Mouse (Mus musculus): ENCODE measurements at regions not wholly inside any gene's neighbourhood (a gene's known extent, or its start where the extent isn't known, plus 50 kb on each side); places are given as distances from the start of the nearest gene placed in this dataset.
A peak's percentile ranks its signal among the peaks of the same experiment; 100 is the strongest.

GRCm38 (mm10) chr11:112620916-112621315, 161.1 kb upstream of the Sox9 start:
- DNase-seq = peak in 1 of 2 experiments; percentile 7

DNA sequence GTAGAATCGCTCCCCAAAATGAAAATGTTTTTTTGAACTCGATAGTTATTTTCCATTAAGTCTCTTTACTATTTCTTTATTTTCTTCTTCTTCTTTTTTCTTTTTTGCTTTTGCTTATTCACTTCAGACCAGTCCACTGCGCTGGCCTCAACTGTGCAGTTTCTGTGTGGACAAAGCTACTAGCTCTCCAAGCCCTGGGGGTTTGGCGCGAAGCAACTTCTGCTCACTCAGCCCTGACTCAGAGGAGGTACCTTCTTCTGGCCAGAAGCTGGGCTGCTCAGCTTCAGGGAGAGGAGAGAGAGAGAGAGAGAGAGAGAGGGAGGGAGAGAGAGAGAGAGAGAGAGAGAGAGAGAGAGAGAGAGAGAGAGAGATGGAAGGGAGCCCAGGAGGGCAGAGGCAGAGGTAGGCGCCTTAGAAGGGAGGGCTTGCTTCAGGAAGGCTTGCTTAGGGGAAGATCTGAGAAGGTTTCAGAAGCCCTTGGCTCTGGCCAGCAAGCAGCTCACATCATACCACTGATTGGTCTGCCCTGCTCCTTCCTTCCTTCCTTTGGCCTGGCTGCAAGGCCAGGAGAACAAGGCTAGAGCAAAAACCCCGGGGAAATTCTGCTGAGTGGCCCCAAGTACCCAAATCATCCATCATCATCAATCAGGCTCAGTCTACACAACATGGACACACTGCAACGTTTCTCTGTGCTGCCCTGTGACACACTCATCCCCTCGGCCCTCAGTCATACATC, 160.5 kb upstream of the Sox9 start:
- DNase-seq = no peak

DNA sequence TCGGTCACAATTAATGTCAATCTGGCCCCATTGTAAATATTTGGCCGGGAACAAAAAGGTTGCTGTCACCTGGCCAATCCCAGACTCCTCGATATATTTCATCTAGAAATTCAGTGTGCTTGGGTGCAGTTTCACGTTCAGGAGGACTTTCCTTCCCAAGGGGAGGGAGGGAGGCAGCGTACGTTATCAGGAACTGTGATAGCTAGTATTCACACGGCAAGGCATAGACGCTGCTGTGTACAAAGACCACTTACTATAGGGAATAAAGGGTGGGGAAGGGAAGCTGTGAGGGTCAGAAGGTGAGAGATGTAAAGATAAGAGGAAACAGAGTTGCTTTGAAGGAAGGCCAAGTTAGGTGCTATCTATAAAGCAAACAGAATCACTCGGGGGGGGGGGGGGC, 132.7 kb upstream of the Sox9 start:
- DNase-seq = no peak

DNA sequence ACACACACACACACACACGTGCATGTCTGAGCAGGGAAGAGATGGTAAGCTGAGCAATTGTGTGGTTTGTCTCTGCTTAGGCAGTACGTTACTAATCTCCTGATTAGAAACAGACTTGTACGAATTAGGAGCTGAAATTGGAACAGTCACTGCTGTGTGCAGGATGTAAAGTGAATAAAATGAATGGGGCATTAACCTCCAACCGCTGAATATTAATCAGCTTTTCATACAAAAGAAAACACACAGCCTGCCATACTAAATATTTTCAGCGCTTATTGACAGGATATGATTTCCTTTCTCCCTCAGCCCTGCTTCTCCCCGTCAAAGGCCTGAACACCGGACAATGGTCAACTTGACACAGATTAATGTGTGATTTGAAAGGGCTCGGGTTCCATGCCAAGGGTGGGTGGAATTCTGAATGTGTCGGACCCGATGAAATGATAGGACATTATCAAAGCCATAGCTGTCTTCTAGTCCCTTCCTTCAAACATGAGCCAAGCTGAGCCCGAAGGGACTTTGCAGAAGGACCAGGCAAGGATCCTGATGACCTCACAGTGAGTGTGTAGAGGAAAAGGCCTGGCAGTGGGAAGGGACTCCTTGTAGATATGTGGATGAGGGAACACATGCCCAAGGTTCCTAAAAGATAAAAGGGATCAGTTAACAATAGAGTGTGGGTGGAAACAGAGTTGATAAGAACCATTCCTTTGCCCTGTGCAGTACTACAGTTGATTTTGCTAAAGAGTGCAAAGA, 124.4 kb upstream of the Sox9 start:
- DNase-seq = no peak

GRCm38 (mm10) chr11:112659911-112660310, 122.1 kb upstream of the Sox9 start:
- no peak for DNase-seq

GRCm38 (mm10) chr11:112661426-112661825, 120.6 kb upstream of the Sox9 start:
- DNase-seq = no peak

- no peak for DNase-seq
Observed at GRCm38 (mm10) chr11:112667311-112667710, 114.7 kb upstream of the Sox9 start.

- DNase-seq = no peak
Observed at GRCm38 (mm10) chr11:112672086-112672485, 109.9 kb upstream of the Sox9 start.

DNA sequence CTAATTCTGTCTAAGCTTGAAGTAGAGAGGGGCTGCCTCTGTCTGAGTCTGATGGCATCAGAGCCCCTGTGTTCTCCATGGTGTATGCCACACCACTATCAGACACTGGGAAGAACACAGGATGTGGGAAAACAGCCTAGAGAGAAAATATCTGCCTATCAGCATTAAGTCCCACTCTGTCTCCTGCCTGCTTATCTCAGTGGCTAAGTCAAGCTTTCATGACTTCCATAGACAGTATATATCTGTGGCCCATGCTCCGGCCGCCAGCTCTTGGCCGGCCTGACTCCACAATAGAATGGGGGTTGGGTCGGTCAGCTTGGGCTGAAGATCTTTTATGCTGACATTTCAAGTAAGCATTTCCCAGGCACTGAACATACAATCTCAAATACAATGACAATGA, 92.0 kb upstream of the Sox9 start:
- no peak for DNase-seq

DNA sequence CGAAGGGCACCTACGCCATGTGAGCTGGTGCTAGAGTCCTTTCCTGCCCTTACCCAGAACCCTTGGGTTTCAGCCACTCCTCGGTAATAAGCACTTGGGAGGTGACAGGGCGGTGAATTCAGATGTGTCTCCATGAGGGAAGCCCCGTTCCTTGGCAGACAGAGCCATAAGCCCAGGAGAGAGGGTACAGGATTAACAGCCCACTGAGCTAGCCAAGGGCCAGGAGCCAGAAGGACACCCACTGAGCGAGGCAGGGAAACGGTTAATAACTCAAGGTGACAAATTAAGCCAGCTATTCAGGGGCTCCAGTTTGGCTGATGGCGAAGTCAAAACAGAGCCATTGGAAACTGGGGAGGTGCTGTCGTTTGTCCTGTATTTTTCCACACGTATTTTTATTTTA, 75.9 kb upstream of the Sox9 start:
- DNase-seq = no peak

DNA sequence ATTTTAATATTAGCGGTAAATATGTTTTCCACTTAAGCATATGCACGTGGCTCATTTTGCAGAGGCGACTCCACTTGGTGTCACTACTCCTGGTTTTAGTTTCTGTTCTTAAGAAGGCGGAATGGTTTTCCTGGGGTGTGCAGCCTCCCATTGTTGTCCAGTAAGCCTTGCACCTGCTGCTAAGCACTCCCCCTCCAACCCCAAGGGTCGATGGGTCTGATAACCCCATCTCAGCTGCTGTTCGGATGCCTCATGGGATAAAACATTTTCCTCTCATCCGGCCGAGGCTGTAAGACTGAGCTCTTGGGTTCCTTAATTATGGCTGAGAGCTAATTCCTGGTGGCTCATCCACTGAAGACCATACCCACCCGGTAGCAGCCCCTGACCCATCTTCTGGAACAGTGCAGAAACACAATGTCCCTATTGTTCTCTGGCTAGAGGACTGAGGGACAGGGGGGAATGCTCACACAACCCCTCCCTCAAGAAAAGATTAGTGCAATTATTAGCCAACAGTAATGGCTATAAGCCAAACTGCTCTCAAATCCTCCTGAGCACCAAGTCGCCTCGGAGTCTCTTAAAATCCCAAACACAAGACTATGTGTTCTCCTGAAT, 73.8 kb upstream of the Sox9 start:
- no peak for DNase-seq

DNA sequence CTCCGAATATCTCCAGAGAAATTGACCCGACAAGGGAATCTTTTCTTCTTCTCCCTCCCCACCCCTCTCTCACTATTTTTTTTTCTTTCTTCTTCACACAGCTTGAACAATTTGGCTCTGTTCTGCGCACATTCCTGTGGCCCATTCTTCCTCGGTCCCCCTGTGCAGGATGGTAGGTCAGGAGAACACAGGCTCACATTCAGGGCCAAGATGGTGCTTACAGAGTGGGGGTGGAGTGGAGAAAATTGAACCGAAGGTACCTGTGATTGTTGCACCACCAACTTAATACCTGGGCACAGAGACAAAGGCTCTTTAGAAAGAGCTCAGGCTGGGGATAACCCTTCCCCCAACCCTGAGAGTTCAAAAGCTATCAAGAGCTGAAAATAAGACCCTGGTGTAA, 70.4 kb upstream of the Sox9 start:
- no peak for DNase-seq

- DNase-seq = no peak
Observed at GRCm38 (mm10) chr11:112718547-112718946, 63.5 kb upstream of the Sox9 start.

- DNase-seq = no peak
Observed at GRCm38 (mm10) chr11:112720652-112721051, 61.4 kb upstream of the Sox9 start.

- DNase-seq = no peak
Observed at GRCm38 (mm10) chr11:112722936-112723335, 59.1 kb upstream of the Sox9 start.

DNA sequence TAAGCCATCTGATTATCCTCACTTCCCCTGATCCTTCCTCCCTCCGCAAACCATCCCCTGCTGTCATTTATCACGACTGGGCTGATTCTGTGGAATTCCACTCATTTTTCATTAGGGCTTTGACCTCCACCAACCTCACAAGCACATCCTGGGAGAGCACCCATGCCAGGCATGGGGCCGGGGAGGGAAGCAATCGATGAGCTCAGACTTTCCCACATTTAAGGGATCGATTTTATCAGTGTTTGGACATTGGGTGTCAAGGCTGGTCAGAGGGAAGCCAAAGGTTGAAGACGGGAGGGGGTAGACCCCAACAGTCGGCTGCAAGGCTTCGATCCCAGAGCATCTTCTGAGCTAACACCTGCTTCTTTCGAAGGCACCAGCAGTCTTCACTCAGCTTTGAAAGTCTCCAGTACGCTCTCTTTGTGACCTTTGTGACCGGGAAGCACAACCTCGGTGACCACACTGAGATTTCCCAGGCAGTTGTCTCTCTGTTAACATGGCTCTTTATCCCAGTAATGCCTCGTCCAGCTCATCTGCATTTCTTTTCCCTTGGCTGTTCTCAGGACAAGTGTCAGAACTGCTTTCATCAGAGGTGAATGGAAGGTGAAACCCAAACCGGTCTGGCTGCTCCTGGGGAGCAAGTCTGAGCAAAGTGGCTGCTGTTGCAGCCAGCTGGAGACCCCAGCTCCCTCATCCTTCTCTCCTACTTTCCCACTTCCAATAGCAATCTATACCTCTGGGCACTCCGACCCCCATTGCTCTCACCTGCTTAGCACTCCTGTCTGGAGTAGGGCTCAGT, 53.7 kb upstream of the Sox9 start:
- DNase-seq = no peak

Data from kidney, postnatal 36 days (tissue).